Mouse (Mus musculus) ovary, adult 18-20 months (tissue): ENCODE results near the gene Col5a2.
"Not testable (repeated sequence)": the region's sequence is repeated elsewhere in the genome, so short reads cannot be mapped to it uniquely, and the experiment has no call there.

ENCODE experiments used
- DNase-seq: peaks from one replicate; pipeline ENCODE4 v3.0.0; 2022; ENCODE audit warnings: low spot score, mixed read lengths

Col5a2 gene

DNA sequence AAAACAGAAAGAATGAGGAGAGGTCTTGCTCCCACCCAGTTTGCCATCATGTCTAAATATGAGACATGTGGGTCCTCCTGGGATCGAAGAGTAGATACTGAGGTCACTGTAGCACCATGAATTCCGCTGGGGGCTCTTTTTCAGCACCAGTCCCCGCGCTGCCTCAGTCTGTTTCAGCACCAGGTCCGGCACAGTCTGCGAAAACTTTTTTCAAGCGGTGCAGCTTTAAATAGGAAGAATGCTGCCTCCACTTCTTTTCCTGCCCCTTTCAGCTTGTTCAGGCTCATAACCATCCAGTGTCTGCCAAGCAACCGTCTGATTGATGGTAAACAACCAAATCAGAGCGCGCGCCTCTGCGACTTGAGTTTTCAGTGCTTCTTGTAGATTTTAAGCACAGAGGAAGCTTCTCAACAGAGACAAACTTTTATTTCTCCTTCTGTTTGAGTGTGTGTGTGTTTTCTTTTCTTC is at the start of gene Col5a2:
Gene Col5a2, minus strand, starts transcription at position 418 of the 468 bp plus-strand sequence.
- DNase-seq, result peak; percentile 60

DNA sequence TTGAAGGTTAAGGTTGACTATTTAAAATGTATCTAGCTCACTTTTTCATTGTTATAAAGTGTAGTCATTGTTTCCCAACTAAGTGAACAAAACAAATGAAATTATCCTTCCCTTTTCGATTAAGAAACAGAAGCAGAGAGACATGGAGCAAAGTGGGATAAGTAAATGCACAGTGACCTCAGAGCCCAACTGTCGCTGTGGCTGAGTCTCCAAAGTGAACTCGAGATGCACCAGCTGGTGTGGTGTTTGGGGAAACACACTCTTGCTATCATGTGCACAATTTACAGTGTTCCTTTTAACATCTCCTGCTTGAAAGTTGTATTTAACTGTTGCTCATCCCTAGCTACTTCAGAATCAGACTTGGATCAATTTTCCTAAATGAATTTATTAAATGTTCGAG is 47.4 kb upstream of the Col5a2 start:
- no peak for DNase-seq

DNA sequence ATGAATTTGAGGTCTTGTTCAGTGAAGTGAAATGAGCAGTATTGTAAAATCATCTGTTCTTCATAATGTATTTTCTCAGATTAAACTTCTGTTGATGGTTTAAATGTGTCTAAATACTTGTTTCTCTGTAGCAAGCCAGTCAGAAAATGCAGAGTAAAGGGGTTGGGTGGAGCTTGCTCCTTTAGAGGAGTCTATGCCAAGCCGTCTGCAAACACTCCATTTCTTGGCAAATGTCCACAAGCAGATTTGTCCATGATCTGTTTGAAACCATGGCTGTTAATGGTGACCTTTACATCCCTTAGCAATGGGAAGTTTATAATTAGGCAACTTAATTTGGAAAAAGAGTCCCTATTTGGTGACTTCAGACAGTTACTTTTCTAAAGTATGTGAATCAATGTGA is 38.8 kb upstream of the Col5a2 start:
- no peak for DNase-seq

DNA sequence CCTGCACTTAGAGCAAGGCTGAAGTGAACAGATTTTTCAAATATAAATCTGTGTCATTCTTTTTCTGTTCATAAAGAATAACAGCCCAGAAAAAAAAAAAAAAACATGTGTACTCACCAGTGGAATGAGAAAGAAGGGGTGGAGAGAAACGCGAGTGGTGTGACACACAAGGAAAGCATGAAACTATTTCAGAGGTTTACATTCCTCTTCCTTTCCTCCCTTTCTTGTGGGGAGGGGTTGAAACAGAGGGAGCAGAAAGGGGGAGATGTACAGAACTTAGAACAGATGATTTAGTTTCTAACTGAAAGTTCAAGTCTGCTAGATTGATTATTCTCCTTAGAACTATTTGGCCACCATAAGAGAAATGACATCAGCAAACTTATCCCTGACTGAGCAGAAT is 38.1 kb upstream of the Col5a2 start:
- DNase-seq, result no peak

DNA sequence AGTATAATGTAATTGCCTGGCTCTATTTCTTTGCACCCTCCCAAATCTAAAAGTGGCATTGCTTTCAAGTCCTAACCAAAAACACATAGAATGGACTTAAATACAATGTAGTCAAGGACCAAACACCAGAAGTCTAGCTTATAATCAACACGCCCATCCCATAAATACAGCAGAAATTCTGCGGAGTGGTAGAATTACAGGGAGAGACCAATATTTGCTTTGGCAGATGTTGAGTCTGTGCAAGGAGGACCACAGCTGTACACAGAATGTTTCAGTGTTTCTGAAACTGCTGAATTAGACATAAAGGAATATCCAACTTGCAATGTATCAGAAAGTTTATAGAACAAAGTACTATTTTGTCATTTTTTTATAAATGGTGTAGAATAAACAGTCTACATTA is 28.4 kb upstream of the Col5a2 start:
- no peak for DNase-seq

DNA sequence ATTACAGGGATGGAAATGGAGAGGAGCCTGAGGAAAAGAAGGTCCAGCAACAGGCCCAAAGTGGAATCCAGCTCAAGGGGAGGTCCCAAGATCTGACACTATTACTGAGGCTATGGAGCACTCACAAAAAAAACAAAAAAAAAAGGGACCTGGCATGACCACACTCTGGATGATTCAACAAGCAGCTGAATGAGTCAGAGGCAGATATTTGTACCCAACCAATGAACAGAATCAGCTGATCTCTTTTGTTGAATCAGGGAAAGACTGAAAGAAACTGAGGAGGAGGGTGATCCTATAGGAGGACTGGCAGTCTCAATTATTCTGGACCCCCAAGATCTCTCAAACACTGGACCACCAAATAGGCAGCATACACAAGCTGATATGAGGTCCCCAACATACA is 24.4 kb upstream of the Col5a2 start:
- DNase-seq, result not testable (repeated sequence)

DNA sequence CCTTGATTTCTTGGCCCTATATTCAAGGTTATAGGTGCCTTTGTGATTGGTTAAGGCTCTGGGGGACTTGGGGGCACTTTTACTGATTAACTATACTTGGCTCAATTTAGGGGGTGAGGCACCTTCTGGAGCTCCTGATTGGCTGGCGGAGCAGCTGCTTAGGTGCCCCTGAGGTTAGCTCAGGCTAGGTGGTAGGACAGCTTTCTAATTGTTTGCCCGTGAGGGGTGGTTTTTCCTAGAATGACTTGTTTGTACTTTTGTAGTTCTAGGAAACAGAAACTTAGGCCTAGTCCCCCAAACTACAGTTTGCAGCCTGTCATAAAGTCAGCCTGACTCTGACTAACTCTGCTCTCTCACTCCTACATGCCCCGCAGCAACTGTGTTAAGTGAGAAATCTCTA is 20.5 kb upstream of the Col5a2 start:
- no peak for DNase-seq

DNA sequence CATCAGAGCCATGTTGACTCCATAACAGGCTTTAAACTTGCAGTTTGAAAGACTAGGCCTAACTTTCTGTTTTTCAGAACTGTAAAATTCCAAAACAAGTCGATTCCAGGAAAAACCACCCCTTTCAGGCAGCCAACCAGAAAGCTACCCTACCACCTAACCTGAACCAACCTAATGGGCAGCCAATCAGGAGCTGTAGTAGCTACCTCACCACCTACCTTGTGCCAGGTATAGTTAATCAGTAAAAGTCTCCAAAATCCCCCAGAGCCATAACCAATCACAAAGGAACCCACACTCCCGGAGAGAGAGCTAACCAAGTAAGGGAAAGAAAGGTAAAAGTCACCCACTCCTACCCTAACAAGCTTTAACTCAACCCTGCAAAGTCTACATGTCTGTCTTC is 18.4 kb upstream of the Col5a2 start:
- DNase-seq, result no peak

DNA sequence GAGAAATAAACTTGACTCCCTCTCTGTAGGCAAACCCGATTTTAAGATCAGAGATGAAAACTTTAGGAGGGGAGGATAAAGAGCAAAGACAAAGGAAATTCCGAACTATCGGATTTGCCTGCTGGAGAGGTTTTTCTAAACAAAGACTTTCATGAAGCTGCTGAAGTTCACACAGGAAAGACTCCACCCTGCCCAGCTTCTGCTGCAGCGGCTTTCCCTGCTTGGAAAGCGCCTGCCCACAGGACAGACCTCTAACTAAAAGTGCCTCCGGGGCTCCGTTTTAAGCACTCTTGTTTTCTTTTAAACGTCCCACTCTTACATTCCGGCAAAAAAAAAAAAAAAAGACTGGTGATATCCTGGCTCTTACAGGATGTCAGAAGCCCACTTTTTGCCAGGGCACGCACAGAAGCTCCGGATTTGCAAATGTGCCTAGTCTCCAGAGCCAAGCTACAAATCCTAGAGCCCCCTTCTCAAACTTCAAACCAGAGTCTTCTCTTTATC is 791 bp downstream of the Col5a2 start:
- DNase-seq, result peak; percentile 1

DNA sequence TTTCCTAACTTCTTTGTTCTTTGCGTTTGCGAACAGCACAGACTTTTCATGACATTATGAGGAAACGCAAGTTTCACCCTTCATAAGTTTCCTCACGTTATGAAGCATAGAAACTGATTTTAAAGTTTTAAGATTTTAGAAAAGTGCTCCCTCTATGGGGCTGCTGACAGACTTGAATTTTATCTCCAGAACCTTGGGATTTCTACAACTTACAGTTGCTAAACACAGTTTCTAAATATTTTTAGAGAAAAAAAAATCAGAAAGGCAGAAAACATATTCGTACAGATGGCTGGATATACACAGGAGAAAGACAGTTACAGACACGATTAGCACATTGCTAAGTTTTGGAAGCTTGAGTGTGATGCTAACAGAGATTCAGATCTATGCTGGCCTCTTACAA is 1.6 kb downstream of the Col5a2 start:
- DNase-seq, result no peak

DNA sequence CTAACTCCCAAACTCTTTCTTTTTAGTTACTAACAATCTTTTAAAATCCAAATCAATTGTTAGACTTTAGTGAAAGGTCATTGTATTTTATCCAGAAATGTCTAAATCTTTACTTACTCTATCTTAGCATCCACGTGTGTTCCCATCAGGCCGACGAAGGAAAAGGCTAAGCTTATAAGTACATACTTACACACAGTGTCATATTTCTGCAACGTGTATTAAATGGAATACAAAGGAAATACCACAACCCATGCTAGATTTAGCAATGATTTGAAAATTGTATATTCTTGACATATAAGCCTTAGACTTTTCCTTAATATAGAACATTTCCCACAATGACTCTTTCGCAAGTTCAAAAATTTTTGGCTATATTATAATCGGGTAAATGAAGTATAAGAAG is 2.6 kb downstream of the Col5a2 start:
- DNase-seq, result no peak

DNA sequence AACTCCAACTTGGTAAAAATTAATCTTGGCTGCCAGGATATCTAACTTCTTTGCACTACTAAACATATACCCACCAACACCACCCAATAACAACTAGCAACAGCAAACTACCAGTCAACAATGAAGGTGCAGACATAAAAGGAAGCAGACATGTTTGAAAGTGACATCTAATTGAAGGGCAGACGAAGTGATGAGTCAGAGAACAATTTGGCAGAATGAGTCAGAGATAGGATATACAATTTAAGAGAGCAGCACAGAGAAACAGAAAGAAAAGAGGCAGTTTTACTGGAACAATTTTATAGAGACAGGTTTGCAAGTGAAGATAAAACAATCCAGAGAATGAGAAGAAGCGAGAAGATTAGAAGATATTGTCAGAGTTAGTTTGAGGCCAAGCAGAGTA is 8.1 kb downstream of the Col5a2 start:
- no peak for DNase-seq

DNA sequence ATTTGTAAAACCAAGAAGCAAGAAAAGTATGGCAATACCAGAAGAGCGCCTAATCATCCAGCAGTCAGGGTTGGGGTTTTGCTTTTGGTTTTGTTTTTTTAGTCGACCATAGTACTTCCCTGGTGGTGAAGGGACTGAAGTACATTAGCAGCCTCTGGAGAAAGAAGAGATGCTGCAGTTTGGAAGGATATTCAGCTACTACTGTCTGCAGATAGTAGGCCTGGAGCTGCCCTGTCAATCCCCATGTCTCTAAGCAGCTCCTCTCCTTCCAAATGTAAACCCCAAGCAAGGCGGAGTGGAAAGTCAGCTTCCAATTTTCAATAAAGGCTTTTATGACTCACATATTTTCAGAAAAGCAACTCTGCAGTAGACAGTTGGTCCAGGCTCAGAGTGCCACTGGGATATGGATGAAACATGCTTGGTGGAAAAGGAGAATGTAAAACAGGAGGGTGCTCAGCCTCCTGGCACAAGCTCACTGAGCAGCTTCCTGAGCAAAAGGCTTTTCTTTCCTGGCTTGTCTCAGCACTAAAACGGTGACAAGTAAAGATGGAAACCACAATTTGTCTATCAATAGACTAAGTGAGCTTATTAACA is 10.9 kb downstream of the Col5a2 start:
- DNase-seq, result no peak

DNA sequence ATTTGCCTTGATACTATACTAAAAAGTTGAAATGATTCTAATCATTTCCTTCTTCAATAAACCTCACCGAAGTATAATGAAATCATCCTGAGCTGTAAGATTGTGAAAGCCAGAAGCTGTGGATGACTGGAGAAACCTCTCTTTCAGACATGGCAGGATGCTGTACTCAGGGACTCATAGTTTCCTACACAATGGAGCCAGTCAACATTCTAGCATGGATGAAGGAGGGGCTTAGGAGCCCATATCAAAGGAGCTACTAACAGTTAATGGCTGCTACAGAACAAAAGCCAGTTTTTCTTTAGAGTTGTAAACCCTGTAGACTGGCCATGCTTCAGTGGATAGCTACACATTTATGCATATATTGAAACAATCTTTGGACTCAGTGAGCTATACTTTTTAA is 12.6 kb downstream of the Col5a2 start:
- DNase-seq, result no peak

DNA sequence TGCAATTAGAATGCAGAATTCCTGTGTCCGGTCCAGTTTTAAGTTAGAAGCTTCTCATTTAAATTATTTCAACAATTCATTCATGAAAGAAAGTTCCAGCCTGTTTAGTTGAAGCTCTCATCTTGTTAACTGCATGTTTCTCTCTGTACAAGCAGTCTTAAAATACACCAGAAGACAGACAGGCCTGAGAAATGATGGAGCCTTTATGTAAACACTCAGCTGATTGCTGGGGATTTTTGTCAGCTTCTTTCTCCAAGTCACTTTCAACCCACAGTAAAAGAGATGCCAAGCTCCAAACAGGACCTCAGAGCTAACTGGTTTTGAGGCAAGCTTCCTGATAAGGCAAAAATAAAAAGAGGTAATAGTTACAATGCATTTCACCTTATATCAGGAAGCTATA is 14.8 kb downstream of the Col5a2 start:
- no peak for DNase-seq

DNA sequence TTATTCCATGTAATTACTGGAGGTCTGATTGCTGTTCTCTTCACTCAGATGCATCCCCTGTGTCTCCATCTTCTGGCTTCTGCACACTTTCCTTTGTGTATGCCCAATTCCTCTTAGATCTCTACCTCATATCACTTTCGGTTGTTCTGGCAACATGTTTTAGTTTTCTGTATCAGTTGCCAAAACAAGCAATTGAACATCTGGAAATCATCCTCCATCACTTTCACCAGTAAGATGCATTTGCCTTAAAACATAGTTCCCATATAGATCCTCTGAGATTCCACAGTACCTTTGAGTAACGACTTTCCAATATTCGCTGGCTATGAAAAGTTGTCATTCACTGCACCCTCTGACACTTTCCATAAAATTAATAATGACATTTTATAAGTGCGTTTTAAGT is 20.1 kb downstream of the Col5a2 start:
- no peak for DNase-seq

DNA sequence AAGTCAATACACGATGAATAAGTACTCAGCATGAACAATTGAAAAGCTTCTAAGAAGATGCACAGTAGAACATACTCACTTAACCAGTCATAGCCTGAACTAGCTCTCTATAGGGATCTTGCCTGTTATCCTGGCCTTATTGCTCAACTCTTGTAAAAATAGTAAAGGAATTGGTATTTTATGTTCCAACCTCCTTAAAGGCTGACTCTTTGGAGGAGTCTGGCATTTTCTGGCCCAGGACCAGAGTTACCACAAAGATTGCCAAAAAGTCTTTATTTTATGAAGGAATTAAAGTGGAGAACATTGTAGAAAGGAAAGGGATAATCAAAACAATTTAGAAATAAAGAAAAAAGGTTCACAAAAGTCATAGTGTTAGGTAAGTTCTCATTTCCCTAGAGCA is 21.2 kb downstream of the Col5a2 start:
- DNase-seq, result no peak

DNA sequence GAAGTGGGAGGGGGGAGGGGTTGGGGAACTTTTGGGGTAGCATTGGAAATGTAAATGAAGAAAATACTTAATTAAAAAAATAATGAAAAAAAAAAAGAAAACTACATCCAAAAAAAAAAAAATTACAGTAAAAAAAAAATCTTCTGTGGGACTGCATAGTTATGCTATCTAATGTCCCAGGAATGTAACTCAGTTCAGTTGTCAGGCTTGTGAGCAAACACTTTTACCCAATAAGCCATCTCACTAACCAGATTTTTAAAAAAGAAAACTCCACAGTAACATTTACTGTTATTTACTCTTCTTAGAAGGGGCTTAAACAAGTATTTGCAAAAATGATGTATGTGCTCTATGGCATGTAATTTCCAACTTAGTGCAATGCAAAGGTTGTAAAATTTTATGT is 24.0 kb downstream of the Col5a2 start:
- DNase-seq, result no peak

DNA sequence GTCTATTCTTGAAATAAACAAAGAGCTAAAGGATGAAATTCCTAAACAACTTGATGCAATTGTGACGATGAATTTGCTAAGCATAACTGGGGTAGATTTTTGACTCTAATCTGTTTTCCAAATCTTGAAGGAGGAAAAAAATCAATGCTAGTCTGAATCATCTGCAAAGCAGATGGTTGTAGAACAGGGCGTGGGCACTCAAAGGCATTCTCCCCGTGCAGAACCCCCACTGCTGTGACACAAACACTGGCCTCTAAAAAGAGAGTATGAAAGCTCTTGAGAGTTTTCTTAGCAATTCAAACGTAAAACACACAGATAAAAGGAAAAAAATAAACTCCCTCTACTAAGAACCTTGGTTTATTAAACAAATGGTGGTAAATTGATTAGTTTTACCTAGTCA is 30.3 kb downstream of the Col5a2 start:
- no peak for DNase-seq

DNA sequence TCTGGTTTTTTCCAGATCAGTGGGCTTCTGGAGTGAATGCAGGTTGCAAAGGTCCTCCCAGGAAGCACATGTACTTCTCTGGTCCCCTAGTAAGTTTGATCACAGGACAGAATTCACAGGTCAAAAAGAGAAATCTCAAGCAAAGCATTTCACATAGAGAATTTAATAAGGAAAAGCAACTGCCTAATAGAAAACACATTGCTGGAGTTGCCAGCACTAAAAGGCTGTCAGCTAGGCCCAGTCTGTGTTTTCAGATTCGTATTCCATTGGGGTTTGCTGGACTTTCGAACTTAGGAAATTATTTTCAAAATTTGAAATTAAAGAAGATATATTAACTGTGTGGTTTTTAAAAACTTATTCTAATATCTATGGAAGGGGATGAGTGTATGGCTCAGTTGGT is 42.3 kb downstream of the Col5a2 start:
- DNase-seq, result no peak

DNA sequence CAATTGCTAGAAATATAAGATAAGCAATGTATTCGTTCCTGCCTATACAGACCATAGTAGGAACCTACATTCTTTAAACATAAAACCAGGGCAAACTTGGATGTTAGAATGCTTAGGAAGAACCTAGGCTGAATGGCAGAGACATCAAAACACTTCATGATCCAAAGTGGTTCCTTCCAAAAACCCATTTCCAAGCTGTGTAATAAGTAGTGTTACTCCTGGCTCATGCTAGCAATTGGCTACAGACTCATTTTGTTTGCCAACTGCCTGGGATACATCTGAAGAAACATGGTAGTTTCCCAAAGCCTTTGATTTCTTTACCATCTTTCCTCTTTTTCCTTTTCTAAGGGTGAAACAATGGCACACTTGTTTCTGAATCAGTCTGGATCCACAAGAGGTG is 47.3 kb downstream of the Col5a2 start:
- DNase-seq, result no peak

DNA sequence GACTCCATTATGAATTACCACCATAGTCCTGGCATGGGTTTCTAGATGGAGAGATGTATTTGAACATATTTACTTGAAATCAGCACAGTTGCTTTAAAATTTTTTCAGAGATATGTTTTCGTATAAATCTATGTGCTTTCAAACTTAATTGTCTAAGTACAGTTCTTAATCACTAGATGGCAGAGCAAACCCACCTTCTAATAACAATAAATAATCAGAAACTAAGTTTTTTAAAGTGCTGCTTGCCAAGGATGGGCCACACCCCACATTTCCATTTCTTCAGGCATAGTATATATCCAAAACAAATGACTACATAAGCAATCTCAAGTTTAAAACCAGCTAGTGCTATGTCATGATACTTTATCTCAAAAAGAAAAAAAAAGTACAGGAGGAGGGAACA is 54.2 kb downstream of the Col5a2 start:
- no peak for DNase-seq

DNA sequence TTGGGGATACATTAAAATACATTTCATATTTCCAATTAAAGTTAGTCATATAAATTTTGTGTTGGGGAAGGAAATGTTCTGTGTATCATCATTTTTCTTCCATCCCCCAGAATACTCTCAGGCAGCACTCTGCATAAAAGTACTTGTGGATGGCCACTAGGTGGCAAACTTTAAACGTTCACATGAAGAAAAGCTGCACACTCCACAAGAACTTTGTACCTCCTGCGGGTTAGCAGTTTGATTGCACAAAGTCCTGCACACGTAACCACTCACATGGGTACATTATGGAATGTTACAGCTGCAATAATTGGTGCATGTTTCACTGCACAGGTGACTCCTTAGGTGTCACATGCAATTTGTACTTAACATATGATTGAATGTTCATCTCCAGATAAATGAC is 71.2 kb downstream of the Col5a2 start:
- DNase-seq, result no peak

DNA sequence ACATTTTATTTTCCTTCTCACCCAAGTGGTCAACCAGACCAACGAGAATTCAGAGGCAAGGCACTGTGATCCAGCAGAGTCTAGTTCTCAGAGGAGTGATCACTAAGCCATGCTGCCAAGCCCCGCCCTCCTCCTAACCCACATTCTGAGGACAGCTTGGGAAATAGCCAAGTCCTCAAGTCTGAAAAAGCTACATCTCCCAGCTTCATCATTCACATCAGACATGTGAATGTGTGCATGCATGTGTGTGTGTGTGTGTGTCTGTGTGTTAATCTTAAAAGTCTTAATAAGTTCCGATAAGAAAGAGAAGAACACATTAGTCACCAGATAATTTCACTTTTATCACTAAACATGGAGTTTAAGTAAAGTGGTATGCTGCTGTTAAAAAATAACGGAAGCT is 72.6 kb downstream of the Col5a2 start:
- peak; percentile 11 for DNase-seq

DNA sequence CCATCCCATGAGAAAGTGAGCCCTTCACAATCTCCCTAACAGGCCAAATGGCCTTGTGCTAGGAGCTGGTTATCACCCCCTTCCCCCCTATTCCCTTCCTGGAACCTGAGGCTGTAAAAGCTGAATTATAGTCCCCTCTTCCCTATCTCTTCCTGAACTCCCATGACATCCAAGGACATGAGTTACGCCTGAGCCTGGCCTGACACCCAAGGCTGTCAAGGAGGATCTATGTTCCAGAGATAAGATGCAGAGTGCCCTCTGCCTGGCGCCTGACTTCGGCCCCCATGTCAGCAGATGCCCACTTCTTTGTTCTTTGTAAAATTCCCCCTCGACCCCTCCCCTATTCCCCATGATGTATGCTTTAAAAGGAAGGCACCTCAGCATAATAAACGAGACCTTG is 73.9 kb downstream of the Col5a2 start:
- not testable (repeated sequence) for DNase-seq
